Mouse (Mus musculus): Measurements from ENCODE around the gene Sntb2.
"Not testable (repeated sequence)": the region's sequence is repeated elsewhere in the genome, so short reads cannot be mapped to it uniquely, and the experiment has no call there.

The Sntb2 gene

DNA sequence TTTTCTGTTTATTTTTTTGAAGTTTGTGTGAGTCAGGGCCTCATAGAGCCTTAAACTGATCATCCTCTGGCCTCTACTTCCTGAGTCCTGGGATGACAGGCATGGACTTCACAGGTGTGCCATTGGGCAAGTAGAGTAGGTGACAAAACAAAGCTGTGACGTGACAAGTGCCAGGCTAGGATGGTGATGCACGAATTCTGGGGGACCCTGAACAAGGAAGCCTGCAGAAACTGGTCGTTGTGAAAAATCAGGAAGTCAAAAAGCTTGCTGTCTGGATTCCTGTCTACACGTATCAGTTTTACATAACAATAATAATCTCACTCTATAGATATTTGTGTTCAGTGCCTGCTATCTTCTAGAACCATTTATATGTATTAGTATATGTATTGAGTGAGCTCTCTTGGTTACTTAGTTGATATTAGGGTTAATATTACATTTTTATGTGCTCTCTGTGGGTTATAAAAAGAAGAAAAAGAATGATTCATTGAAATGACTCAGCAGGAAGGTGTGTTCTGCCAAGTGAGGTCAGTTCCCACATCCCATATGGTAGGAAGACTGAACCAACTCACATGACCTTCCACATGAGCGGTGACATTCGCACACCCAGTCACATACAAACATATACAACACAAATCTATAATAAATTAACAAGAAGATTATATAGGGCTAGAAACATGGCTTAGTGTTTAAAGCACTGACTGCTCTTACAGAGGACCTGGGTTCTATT, 37.2 kb downstream of the Sntb2 start:
- no peak for DNase-seq (ENCODE audit: low spot score)

DNA sequence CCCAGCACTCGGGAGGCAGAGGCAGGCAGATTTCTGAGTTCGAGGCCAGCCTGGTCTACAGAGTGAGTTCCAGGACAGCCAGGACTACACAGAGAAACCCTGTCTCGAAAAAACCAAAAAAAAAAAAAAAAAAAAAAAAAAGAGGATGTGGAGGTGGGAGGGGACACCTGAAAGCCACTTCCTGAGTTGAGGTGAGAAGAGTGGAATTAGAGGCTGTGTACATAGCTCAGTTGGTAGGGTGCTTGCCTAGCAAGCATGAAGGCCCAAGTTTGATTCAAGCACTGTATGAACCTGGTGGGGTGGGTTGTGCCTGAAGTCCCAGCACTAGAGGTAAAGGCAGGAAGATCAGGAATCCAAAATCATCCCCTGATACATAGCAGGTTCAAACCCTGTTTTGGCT, 38.0 kb downstream of the Sntb2 start:
- not testable (repeated sequence) for DNase-seq (ENCODE audit: low spot score)

DNA sequence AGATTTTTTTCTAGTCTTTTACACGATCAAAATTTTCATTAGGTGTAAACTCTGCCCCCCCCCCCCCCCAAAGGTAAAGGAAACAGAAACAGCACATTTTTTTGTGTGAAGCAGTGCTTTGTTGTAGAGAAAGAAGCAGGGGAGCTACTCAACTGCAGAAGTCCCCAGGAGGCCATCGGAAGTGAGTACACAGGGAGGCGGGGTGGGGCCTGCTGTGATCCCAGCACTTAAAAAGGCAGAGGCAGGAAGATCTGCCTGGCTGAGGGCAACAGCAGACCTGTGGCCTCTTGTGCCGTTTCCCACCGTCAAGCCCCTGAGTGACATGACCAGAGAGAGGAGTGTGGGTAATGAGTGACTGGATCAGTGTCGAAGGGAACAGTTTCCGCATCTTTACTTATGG, 39.2 kb downstream of the Sntb2 start:
- no peak for DNase-seq (ENCODE audit: low spot score)

DNA sequence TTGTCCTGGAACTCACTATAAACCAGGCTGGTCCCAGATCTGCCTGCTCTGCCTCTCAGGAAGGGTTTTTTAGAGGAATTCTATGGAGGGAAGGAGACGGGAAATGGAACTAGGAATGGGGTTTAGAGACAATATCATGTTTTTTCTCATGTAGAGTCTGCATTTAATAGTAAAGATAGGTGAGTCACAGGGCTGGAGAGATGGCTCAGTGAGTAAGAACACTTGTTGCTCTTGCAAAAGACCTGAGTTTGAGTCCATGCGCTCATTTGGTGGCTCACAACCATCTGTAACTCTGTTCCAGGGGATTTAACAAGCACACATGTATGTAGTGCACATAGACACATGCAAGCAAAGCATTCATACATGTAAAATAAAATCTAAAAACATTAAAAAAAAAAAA, 40.2 kb downstream of the Sntb2 start:
- no peak for DNase-seq (ENCODE audit: low spot score)

DNA sequence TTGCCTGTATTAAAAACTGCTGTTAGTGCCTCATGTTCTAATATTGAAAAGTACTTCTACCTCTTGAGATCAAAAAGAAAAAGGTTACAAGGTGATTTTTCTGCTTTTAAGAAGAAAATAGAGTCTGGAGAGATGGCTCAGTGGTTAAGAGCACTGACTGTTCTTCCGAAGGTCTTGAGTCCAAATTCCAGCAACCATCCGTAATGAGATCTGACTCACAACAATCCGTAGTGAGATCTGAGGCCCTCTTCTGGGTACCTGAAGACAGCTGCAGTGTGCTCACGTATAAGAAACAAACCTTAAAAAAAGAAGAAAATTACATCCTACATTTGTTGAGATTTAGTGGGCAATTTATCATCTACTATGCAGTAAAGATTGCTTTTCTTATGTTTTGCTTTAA, 40.9 kb downstream of the Sntb2 start:
- no peak for DNase-seq (ENCODE audit: low spot score)

DNA sequence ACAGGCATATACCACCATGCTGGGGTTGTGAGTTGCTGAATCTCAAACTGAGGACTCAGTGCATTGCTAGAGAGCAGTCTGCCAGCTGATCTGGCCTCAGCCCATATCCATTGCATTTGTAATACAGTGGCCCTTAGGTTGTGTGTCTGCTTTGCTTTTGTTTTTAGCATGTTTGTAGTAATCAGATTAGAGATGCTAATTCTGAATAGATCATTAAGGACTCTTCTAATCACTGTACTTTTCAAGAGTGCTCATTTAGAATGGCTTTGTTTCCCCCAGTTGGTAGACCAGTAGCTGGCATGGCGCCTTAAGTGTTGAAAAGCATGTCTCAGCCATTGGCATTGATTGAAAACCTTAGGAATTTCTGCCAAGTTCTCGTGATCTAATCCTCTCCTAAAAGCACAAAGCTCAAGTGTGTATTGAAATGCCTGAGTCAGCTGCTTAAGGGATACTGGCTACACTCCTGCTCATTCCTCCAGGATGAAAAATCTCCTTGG, 43.3 kb downstream of the Sntb2 start:
- no peak for DNase-seq (ENCODE audit: low spot score)

DNA sequence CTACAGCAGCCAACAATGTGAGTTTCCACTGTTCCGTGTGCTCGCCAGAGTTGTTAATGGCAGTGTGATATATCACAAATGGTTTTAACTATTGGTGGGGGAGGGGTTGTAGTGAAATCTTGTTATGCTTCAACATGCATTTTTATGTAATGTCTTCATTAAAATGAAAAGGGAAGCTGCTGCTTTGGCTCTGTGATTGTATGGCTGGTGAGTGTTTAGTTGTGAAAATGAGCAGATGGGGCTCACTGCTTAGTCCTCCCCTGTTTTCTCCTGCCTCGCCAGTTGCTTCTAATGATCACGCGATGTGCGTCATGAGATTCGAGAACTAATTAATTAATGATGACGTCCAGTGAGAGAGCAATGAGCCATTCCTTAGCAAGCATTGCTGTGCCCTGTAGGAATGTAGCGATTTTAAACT, 49.9 kb downstream of the Sntb2 start:
- no peak for DNase-seq (ENCODE audit: low spot score)

DNA sequence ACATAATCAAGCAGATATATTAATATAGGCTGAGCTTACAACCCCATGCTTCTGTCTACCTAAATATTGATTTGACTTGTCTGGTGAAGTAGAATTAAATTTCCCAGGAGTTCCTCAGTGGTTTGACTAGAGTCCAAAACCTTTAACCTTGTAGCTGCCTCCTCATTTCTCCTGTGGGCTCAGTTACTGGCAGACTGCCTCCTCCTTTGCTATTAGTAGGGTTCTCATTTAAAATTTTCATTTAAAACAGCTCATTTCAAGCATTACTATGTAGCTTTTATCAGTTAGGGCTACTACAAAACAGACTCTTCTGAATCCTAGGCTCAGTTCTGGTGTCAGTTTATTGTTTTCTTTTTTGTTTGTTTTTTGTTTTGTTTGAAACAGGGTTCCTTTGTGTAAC, 50.4 kb downstream of the Sntb2 start:
- no peak for DNase-seq (ENCODE audit: low spot score)

DNA sequence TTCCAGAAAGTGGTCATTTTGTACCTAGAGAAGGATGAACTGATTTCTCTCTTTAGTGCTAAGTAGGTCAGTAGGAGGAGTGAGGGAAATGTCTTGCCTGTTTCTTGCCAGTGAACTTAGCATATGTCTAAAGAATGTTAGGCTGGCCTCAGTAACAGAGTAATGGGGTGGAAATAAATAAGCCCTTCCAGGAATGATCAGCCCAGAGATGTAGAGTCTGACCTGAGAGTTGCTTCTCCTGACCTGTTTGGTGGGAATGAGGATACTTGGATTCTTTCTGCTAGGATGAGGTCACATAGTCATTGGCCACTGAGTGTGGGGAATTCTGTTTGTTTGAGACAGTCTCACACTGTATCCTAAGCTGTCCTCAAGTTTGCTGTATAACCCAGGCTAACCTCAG, 52.0 kb downstream of the Sntb2 start:
- no peak for DNase-seq (ENCODE audit: low spot score)

DNA sequence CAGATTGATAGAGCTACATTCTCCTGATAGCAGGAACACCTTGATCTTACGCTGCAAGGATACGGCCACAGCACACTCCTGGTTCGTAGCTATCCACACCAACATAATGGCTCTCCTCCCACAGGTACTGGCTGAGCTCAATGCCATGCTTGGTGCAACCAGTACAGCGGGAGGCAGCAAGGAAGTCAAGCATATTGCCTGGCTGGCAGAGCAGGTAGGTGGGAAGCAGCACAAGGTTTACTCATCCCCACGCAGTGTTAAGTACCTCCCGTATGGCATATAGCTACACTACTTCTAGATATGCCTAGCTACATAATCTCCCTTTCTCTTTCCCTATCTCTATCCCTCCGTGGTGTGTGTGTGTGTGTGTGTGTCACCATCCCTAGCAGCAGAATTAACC, 55.8 kb downstream of the Sntb2 start:
- DNase-seq (ENCODE audit: low spot score) = no peak

DNA sequence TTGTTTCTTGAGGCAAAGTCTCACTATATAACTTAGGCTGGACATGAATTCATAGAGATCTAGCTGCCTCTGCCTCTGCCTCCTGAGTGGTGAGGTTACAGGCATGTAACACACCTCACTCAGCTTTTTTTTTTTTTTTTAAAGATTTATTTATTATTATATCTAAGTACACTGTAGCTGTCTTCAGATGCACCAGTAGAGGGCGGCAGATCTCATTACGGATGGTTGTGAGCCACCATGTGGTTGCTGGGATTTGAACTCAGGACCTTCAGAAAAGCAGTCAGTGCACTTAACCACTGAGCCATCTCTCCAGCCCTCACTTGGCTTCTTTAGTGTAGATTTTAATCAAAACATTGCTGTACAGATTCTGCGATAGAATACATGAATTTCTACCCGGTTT, 60.8 kb downstream of the Sntb2 start:
- not testable (repeated sequence) for DNase-seq (ENCODE audit: low spot score)

DNA sequence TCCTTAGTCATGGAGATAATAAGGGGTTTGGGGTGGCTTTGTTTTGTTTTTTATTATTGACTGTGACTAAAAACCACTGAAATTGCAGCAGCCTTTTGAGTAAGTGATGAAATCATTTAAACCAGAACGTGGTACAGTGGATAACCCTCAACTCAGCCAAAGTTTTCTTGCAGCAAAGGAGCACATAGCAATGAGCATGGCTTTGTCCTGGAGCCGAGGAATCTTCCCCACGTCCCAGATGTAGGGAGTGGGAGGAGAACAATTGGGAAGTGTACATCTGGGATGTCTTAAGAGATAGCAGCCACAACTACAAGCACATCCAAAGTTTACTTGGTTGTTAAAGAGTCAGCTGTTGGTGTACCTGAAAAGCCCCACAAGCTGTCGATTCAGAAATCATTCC, 61.9 kb downstream of the Sntb2 start:
- no peak for DNase-seq (ENCODE audit: low spot score)

DNA sequence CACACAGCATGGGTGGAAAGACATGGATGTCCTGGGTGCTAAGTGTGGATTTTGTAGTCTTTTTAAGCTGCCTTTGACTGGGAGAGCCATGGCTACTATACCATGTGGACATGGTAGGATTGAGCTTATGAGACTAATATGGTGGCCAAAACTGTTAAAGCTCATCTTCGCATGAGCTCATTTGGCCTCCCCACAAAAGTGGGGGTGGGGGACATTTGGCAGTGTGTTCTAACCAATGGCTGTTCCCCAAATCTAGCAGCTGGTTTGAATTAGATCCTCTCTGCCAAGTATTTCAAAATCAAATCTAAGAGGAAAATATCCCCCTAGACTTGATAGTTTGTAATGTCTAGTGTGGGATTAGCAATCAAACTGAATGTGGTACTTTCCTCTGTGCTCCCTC, 63.5 kb downstream of the Sntb2 start:
- DNase-seq (ENCODE audit: low spot score) = no peak

DNA sequence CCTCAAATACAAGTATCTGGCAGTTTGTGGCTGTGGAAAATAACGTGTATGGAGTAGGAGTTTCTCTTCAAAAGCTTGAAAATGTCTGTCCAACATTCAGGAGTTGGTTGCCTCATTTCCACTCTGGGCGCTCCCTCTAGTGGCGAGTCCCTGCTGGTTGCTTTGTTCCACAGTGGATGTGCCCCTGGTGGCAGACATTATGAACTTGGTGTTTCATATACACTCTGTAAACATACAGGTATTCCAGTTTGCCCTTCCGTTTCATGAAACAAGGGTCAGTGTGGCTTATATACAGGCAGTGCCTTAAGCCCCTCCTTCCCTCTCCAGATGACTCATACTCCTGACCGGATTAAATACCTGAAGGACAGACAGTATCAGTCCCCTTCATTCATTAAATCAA, 67.0 kb downstream of the Sntb2 start:
- peak; percentile 66 for DNase-seq (ENCODE audit: low spot score)

DNA sequence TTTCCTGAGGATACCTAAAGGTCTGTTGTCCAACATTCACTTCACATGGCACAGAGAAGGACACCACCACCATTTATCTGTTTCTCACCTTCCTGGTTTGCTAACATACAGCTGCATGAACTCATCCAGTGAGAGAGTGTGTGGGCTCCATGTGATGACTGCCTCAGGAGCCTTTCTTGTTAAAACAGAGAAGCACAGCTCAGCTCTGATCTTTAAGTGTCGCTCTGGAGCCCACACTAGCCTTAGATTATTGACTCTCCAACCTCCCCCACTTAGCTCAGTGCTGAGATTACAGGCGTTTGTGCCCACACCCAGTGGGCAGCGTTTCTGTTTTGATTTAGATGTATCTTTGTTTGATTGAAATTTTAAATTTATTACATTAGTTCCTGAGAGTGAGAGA, 72.2 kb downstream of the Sntb2 start:
- DNase-seq (ENCODE audit: low spot score) = no peak

DNA sequence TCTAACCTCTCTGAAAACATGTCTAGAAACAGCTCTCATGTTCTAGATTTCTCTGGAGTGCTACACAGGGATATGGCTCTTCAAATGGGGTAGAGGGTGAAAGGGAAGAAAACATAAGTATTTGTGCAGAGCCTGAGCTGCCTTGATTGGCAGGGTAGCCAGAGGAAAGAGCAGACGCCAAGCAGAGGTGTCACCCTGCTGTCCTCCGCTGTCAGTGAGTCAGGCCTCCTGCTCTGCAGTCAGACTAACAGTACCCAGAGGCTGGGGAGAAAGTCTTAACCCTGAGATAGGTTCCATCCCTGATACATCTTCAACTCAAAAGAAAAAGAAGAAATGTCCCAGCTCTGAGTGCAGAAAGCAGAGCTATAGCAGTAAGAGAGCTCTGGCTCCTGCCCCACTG, 77.1 kb downstream of the Sntb2 start:
- no peak for DNase-seq (ENCODE audit: low spot score)

DNA sequence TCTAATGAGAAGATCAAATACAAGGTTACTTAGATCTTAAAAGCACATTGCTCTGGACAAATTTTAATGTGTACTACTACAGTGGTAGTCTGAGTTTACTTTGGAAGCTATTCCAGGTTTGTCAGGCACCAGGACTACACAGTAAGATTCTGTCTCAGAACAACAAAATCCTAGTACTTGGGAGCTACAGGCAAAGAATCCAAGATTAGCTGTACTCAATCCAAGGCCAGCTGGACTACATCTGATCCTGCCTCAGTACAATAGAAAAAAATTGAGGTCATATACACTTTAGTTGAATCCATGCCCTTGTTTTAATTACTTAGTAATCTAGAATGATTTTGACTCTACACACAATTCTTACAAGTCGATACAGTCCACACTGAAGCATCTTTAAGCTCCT, 79.4 kb downstream of the Sntb2 start:
- DNase-seq (ENCODE audit: low spot score) = no peak

DNA sequence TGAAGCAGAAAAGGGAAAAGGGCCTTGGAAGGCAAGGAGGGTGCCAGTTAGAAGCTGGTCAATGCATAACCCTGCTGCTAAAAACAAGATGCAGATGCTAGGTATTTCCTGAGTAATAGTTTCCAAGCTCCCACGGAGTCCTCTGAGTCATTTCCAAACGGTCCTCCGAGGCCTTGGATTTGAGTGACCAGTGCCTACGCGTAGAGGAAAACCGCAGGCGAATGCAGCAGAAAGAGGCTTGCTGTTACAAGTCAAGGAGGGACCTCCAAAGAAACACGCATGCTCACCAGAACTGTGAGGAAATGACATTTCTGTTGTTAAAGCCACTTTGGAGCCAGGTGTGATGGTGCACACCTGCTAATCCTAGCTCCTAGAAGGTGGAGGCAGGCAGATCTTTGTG, 87.9 kb downstream of the Sntb2 start:
- DNase-seq (ENCODE audit: low spot score) = no peak

DNA sequence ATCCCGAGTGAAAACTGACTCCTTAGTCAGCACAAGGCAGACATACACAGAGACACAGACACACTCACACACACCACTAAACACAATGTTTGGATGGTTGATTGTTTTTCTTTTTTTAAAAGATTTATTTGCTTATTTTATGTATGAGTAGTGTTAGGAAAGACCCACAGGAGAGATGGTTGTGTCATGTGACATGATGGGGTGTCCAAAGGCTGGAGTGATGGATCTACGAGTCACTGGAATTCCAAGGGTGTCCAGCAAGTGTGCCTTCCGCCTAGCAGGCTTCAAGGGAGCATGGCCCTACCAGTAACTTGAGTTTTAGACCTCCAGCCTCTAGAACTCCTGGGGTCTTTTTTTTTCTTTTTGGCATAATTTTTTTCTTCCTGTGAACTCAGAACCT, 93.8 kb downstream of the Sntb2 start:
- no peak for DNase-seq (ENCODE audit: low spot score)

DNA sequence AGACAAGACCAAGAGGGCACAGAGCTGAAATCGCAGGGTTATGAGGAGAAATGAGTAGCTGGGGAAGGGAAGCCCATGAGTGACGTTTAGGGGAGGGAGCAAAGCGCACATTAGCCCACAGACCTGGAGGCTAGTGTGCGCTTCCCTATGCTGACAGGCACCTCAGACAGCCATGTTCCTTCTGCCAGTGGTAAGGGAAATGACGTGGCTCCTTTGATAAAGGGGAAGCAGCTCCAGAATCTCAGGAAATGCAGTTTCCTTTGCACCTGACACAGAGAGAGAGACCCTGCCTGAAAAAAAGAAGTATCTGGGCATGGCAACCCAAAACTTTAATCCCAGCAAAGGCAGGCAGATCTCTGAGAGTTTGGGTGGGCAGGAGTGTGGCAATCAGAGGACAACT, 94.5 kb downstream of the Sntb2 start:
- DNase-seq (ENCODE audit: low spot score) = no peak

DNA sequence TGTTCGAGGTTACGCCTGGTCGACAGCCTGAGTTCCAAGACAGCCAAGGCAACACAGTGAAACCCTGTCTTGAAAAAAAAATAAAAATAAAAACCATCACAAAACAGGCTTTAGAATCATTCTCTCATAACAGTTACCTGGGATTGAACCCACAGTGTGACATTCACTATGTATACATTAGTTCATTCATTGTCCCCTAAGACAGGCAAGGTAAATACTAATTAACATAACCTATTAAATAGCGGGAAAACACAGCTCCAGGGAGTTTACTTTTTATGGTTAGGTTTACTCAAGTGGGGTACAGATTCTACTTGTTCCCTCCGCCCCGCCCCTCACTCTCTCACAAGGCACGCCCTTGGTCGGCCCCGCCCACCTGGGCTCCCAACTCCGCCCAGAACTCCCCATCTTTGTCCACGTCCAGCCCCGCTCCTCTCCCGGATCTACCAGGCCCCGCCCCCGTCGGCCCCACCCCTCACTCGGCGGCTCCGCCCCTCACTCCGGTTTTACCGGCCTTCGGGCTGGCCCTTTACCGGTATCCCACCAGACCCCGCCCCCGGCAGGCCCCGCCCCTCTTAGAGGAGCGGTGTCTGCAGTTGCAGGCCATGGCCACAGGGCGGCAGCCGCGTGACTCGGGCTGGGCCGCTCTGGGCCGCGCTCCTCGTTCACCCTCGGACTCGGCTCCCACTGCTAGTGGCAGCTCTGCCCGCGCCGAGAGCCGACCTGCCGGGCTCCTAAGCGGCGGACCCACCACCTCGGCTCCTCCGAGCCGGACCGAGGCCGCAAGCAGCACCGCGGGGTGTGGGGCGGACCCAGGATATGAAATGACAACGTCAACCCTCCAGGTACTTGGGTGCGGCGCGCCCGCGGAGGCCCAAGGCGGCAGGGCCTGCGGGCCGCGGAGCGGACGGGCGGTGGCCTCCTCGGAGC, 95.4 kb downstream of the Sntb2 start, which contains the start of gene Vps4a:
Vps4a (plus strand) TSS at position 573 of the 927 bp plus-strand sequence.
- DNase-seq (ENCODE audit: low spot score) = peak; percentile 93

DNA sequence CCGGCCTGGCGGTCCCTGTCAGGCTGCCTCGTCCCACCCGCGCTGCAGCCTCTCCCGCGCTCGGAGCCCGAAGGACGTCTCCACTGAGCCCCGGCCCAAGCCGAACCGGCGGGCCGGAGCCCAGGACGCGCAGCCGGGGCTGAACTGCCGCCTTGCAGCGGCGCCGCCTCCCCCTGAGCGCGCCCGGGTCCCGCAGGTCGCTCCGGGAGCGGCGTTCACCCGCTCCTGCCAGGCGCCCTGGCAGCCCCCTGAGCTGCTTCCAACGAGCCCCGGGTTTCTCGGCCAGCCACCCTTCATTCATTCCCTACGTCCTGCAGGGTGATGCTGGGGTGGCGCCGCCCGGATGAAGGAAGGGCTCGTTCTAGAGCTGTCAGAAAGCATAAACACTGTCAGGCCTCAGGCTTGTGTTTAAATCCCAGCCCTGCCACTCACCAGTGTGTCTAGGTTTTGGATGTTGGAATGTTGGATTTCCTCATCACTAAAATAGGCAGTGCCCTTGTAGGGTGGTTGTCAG, 96.1 kb downstream of the Sntb2 start:
- DNase-seq (ENCODE audit: low spot score) = no peak

DNA sequence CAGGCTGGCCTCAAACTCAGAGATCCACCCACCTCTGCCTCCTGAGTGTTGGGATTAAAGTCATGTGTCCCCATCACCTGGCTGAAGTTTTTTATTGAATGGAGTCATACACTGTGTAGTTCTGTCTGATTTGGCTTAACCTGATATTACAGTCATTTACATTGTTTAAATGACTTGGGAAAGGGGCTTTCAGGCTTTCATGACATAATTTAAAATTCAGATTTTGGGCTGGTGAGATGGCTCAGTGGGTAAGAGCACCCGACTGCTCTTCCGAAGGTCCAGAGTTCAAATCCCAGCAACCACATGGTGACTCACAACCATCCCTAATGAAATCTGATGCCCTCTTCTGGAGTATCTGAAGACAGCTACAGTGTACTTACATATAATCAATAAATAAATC, 98.1 kb downstream of the Sntb2 start:
- DNase-seq (ENCODE audit: low spot score) = not testable (repeated sequence)

All from c-Kit-positive CD71-positive TER-119-positive erythroid progenitor cells, embryonic 14.5 days (primary cell).